13 mouse cellular contexts compared by ENCODE assay signal in the genomic region with DNA sequence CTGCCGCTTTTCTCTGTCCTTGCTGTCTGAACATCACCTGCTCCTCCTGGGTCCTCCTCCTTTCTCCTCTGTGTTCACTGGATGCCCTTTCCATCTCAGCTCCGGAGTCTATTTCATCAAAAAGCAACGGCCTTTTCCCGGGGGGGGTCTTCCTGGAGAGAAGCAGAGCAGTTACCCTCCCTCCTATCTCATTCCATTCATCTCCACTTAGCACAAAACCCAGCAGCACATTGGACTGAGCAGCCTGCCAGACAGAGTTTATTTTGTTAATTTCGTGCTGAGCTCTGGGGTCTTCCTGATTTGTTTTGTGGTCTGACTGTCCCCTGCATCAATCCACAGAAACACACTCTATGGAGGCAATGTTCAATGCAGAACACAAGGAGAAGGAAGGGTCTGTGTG.
A peak's percentile ranks its signal among the peaks of the same experiment; 100 is the strongest.
DNase-seq lines count a peak whose midpoint lies in the region; ATAC-seq and TF ChIP-seq lines count a peak whose summit lies in the region.
"Had no signal": no experiment of that assay in that cellular context is flagged by ENCODE, and none has a peak within 500 bp of the region (broad histone marks: within the 10 kb centered on the region; RNA-seq: fewer than 3 reads in every experiment).

No protein-coding gene starts in this region.

- H3K4me3 ChIP-seq in heart, embryonic 10.5 days = no peak overlapping the region
- no peak overlapping the region for H3K4me3 ChIP-seq in midbrain, embryonic 11.5 days (ENCODE audit: low read depth, low read length)
- H3K4me3 ChIP-seq in midbrain, embryonic 10.5 days = no peak overlapping the region
- no peak overlapping the region for H3K4me3 ChIP-seq in limb, embryonic 10.5 days
- no peak overlapping the region for H3K4me3 ChIP-seq in layer of hippocampus, adult 2 months

- no peak for DNase-seq in heart, embryonic 10.5 days (ENCODE audit: low spot score)
- no peak for DNase-seq in heart, adult 18-20 months
- DNase-seq in midbrain, embryonic 11.5 days (ENCODE audit: low spot score, missing footprints) = peak; percentile 78
- no peak for DNase-seq in midbrain, embryonic 10.5 days (ENCODE audit: low spot score)
- DNase-seq in limb, embryonic 10.5 days (ENCODE audit: low spot score) = no peak
- no peak for DNase-seq in layer of hippocampus, adult 2 months (ENCODE audit: low spot score in 2 of 2)
- DNase-seq in right cerebral cortex, adult 18-20 months = no peak
- DNase-seq: adrenal gland, postnatal 36 days; gastrocnemius, postnatal 10 days; heart, postnatal 14 days; kidney, postnatal 10 days; layer of hippocampus, adult 9-11 months; thymus, adult 18-20 months had no signal

- no peak overlapping the region for H3K4me2 ChIP-seq in midbrain, embryonic 11.5 days

- H3K9me3 ChIP-seq in heart, embryonic 10.5 days = no peaks in the 10 kb centered on the region
- H3K9me3 ChIP-seq in midbrain, embryonic 11.5 days (ENCODE audit: control insufficient read depth, low read length) = no peaks in the 10 kb centered on the region
- no peaks in the 10 kb centered on the region for H3K9me3 ChIP-seq in midbrain, embryonic 10.5 days (replicated peaks)
- no peaks in the 10 kb centered on the region for H3K9me3 ChIP-seq in limb, embryonic 10.5 days (replicated peaks)

- no peak for ATAC-seq in midbrain, embryonic 11.5 days (ENCODE audit: low FRiP score)

- H3K4me1 ChIP-seq in heart, embryonic 10.5 days = peaks cover 85% of the 10 kb centered on the region
- peaks cover 35% of the 10 kb centered on the region for H3K4me1 ChIP-seq in midbrain, embryonic 11.5 days (ENCODE audit: control insufficient read depth, insufficient read depth, low read length)
- H3K4me1 ChIP-seq in midbrain, embryonic 10.5 days = peaks cover 69% of the 10 kb centered on the region
- H3K4me1 ChIP-seq in limb, embryonic 10.5 days = peaks cover 90% of the 10 kb centered on the region

- H3K36me3 ChIP-seq in heart, embryonic 10.5 days = no peaks in the 10 kb centered on the region
- no peaks in the 10 kb centered on the region for H3K36me3 ChIP-seq in midbrain, embryonic 11.5 days (ENCODE audit: control insufficient read depth, insufficient read depth, low read length)
- H3K36me3 ChIP-seq in midbrain, embryonic 10.5 days = no peaks in the 10 kb centered on the region
- no peaks in the 10 kb centered on the region for H3K36me3 ChIP-seq in limb, embryonic 10.5 days

- H3K27ac ChIP-seq in heart, embryonic 10.5 days = peak overlapping the region; percentile 59
- no peak overlapping the region for H3K27ac ChIP-seq in midbrain, embryonic 11.5 days (ENCODE audit: low read depth, low read length)
- H3K27ac ChIP-seq in midbrain, embryonic 10.5 days (replicated peaks) = no peak overlapping the region
- peak overlapping the region; percentile 86; the same call in 1 of the 2 replicates for H3K27ac ChIP-seq in limb, embryonic 10.5 days
- H3K27ac ChIP-seq in layer of hippocampus, adult 2 months = no peak overlapping the region

- peaks cover 25% of the 10 kb centered on the region; the same call in 1 of the 2 replicates for H3K27me3 ChIP-seq in heart, embryonic 10.5 days (ENCODE audit: insufficient read depth, poor library complexity, severe bottlenecking)
- peaks cover 64% of the 10 kb centered on the region for H3K27me3 ChIP-seq in midbrain, embryonic 11.5 days (ENCODE audit: control insufficient read depth, insufficient read depth, low read length)
- peaks cover 94% of the 10 kb centered on the region for H3K27me3 ChIP-seq in midbrain, embryonic 10.5 days (ENCODE audit: low read depth, poor library complexity, severe bottlenecking)
- H3K27me3 ChIP-seq in limb, embryonic 10.5 days (ENCODE audit: low read depth, poor library complexity, severe bottlenecking) = peaks cover 24% of the 10 kb centered on the region; the same call in 1 of the 2 replicates

- TF ChIP-seq CTCF in layer of hippocampus, adult 2 months (conservative IDR thresholded peaks at IDR 0.05) = no peak

- H3K9ac ChIP-seq in midbrain, embryonic 11.5 days (ENCODE audit: low read length) = no peak overlapping the region

- WGBS in heart, embryonic 10.5 days = 63% methylated on average over 5 of the region's 5 CpGs
- WGBS in midbrain, embryonic 11.5 days = 70% methylated on average over 5 of the region's 5 CpGs
- WGBS in midbrain, embryonic 10.5 days = 64% methylated on average over 5 of the region's 5 CpGs
- WGBS in limb, embryonic 10.5 days = 81% methylated on average over 5 of the region's 5 CpGs

Comparison
In these comparisons a context has a peak if more than half of its experiments do, and no peak if none do; other contexts are left out.
1. H3K27ac ChIP-seq: peak in heart, embryonic 10.5 days (single experiment) and limb, embryonic 10.5 days (single experiment); none in midbrain, embryonic 11.5 days (single experiment), midbrain, embryonic 10.5 days (single experiment) and layer of hippocampus, adult 2 months (single experiment).